Mouse (Mus musculus) cortical plate, adult 2 months (tissue): ENCODE data around the gene Pcgf1.

Experiments
- CTCF ChIP-seq: fragments of 200-500 bp; IDR thresholded peaks from 2 replicates; pipeline ENCODE4 v1.5.1; 2011; ENCODE audit warnings: mild to moderate bottlenecking, control low read depth, low read length; ENCODE audit not compliant: insufficient read depth; ENCODE audit errors: extremely low read depth
- POLR2A ChIP-seq: fragments of 200-500 bp; IDR thresholded peaks from 2 replicates; pipeline ENCODE4 v1.6.1; 2011; ENCODE audit warnings: mild to moderate bottlenecking, low read length, control low read depth; ENCODE audit not compliant: insufficient read depth; ENCODE audit errors: extremely low read depth

- TF ChIP-seq POLR2A (no peak), CTCF (no peak)
These were observed 46.6 kb upstream of the Pcgf1 start for GRCm38 (mm10) chr6:83031111-83031510.
